8 mouse cellular contexts compared by ENCODE assay signal in the genomic region with DNA sequence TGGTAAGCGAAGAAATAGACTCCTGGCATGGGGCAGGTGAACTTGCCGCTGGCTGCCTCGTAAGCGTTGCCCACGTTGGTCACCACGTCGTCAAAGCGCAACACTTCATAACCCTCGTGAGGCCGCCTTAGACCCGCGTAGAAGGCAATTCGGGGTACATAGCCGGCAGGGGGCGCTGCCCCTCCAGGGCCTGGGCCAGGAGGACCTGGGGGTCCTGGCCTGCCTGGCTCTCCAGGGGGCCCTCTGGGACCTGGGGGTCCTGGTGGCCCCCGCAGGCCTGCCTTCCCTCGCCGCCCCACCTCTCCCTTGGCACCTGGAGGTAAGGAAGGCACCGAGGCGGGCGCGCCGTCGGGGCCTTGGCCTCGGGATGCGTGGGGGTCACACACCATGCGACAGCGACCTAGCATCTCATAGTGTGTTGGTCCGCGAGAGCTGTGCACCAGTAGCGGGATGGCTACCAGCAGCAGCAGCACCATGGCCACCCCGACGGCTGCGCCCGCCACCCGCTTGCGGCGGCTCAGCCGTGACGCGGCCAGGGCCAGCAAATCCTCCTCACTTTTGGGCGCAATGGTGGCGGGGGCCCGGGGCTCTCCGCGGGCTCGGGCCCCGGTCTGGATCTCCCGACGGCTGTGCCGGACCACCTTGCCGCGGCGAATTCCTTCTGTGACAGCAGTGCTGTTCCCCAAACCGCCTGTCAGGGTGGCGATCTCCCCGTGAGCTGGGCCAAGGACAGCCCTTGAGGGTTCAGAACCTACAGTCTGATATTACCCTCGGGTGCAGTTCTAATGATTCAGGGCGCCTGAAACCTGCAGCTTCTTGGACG. TPM values are rescaled to one million over a fixed set of nuclear protein-coding genes. Genes with fewer than 3 reads are reported as not detected.
DNase-seq lines count a peak whose midpoint lies in the region; ATAC-seq and TF ChIP-seq lines count a peak whose summit lies in the region.

Gene C1ql4, minus strand, starts transcription at position 565 of the 823 bp plus-strand sequence.

- peak within 1 kb of the TSS; percentile 53 for H3K4me2 ChIP-seq in embryonic facial prominence, embryonic 13.5 days
- H3K4me2 ChIP-seq in intestine, postnatal 0 days (replicated peaks; ENCODE audit: low read depth), result peak within 1 kb of the TSS; percentile 57
- peak within 1 kb of the TSS; percentile 47 for H3K4me2 ChIP-seq in midbrain, embryonic 15.5 days

- DNase-seq in left cerebral cortex, adult 2 months (ENCODE audit: extremely low spot score in 1 of 2, low spot score in 2 of 2), result no peak
- no peak for DNase-seq in left cerebral cortex, adult 9 months (ENCODE audit: low spot score in 2 of 2)
- no peak for DNase-seq in Muller cell, postnatal 12 days (ENCODE audit: inconsistent ontology term)
- no peak for DNase-seq in cerebellum, postnatal 4 days (ENCODE audit: low spot score in 2 of 2)
- no peak for DNase-seq in frontal cortex, postnatal 10 days (ENCODE audit: low spot score in 2 of 2)

- 0 out of 2 replicates have a peak within 1 kb of the TSS, but pooled peaks have one; percentile 5 for H3K4me3 ChIP-seq in left cerebral cortex, adult 2 months
- H3K4me3 ChIP-seq in embryonic facial prominence, embryonic 13.5 days, result peak within 1 kb of the TSS; percentile 33
- peak within 1 kb of the TSS; percentile 33 for H3K4me3 ChIP-seq in intestine, postnatal 0 days (ENCODE audit: low read depth, low read length)
- peak within 1 kb of the TSS; percentile 31 for H3K4me3 ChIP-seq in midbrain, embryonic 15.5 days

- no peaks in the 10 kb centered on the region for H3K9me3 ChIP-seq in embryonic facial prominence, embryonic 13.5 days
- no peaks in the 10 kb centered on the region for H3K9me3 ChIP-seq in intestine, postnatal 0 days (ENCODE audit: control insufficient read depth)
- H3K9me3 ChIP-seq in midbrain, embryonic 15.5 days, result no peaks in the 10 kb centered on the region

- intact Hi-C loops in left cerebral cortex, adult 2 months (cut with DNase I), result loop anchor here (5.0 to 10.0 kb wide), 2 partner anchors 85 to 177 kb away; no protein-coding TSS in a partner anchor

- H3K36me3 ChIP-seq in embryonic facial prominence, embryonic 13.5 days, result peaks cover 9% of the 10 kb centered on the region
- no peaks in the 10 kb centered on the region for H3K36me3 ChIP-seq in intestine, postnatal 0 days (ENCODE audit: control insufficient read depth, insufficient read depth)
- H3K36me3 ChIP-seq in midbrain, embryonic 15.5 days (replicated peaks), result no peaks in the 10 kb centered on the region

- no peak for ATAC-seq in embryonic facial prominence, embryonic 13.5 days (ENCODE audit: insufficient number of reproducible peaks, insufficient read depth, low FRiP score, low TSS enrichment, low read depth)
- ATAC-seq in intestine, postnatal 0 days, result no peak
- no peak for ATAC-seq in midbrain, embryonic 15.5 days (replicated peaks)

- no peak within 1 kb of the TSS for H3K27ac ChIP-seq in left cerebral cortex, adult 2 months
- H3K27ac ChIP-seq in embryonic facial prominence, embryonic 13.5 days, result no peak within 1 kb of the TSS
- H3K27ac ChIP-seq in intestine, postnatal 0 days (ENCODE audit: low read depth, low read length), result no peak within 1 kb of the TSS
- H3K27ac ChIP-seq in midbrain, embryonic 15.5 days, result peak within 1 kb of the TSS; percentile 26; the same call in 1 of the 2 replicates

- H3K4me1 ChIP-seq in embryonic facial prominence, embryonic 13.5 days, result peaks cover 24% of the 10 kb centered on the region
- 0 out of 2 replicates have a peak, but pooled peaks cover 4% of the 10 kb centered on the region for H3K4me1 ChIP-seq in intestine, postnatal 0 days (replicated peaks; ENCODE audit: control insufficient read depth, insufficient read depth, low read length)
- peaks cover 29% of the 10 kb centered on the region for H3K4me1 ChIP-seq in midbrain, embryonic 15.5 days

- H3K27me3 ChIP-seq in embryonic facial prominence, embryonic 13.5 days, result peaks cover 99% of the 10 kb centered on the region
- peaks cover 49% of the 10 kb centered on the region for H3K27me3 ChIP-seq in intestine, postnatal 0 days (replicated peaks; ENCODE audit: control insufficient read depth, insufficient read depth, low read length)
- peaks cover 67% of the 10 kb centered on the region for H3K27me3 ChIP-seq in midbrain, embryonic 15.5 days (replicated peaks)

- 8% methylated on average over 60 of the region's 60 CpGs for WGBS in embryonic facial prominence, embryonic 13.5 days
- 13% methylated on average over 60 of the region's 60 CpGs for WGBS in intestine, postnatal 0 days
- 8% methylated on average over 53 of the region's 60 CpGs for WGBS in midbrain, embryonic 15.5 days

- H3K9ac ChIP-seq in embryonic facial prominence, embryonic 13.5 days, result no peak within 1 kb of the TSS; the same call in 1 of the 2 replicates
- no peak within 1 kb of the TSS for H3K9ac ChIP-seq in intestine, postnatal 0 days (ENCODE audit: low read depth, low read length)
- peak within 1 kb of the TSS; percentile 20; the same call in 1 of the 2 replicates for H3K9ac ChIP-seq in midbrain, embryonic 15.5 days

- TF ChIP-seq CTCF in left cerebral cortex, adult 2 months (IDR thresholded peaks at IDR 0.05), result peak; percentile 41
- peak; percentile 70 for TF ChIP-seq CTCF in intestine, postnatal 0 days (IDR thresholded peaks at IDR 0.05; ENCODE audit: low read depth)

RNA-seq across cellular contexts. Expression of gene C1ql4, which starts in this region (rescaled TPM):
- not detected for total RNA-seq in left cerebral cortex, adult 2 months (2021)
- polyA plus RNA-seq in embryonic facial prominence, embryonic 13.5 days (2015; fragmentation: Nextera tagmentation; extraction: Ambion mirVana), result 0.22 TPM in 1 of 2 replicates, not detected in the other
- 0.10 and 0.17 TPM in 2 replicates for polyA plus RNA-seq in intestine, postnatal 0 days (2015; fragmentation: Nextera tagmentation; extraction: Ambion mirVana)
- 12.4 and 15.3 TPM in 2 replicates for polyA plus RNA-seq in midbrain, embryonic 15.5 days (2015; fragmentation: Nextera tagmentation; extraction: Ambion mirVana)

Comparison
In these comparisons a context has a peak if more than half of its experiments do, and no peak if none do; other contexts are left out.
1. RNA of gene C1ql4 (polyA plus RNA-seq): 12.4 to 15.3 TPM in midbrain, embryonic 15.5 days; 0.22 TPM in embryonic facial prominence, embryonic 13.5 days and 0.10 to 0.17 TPM in intestine, postnatal 0 days; every median in the first group is over 10 times any median in the second.
2. Peak in every context shown above with its lines, with median percentiles within 50 percentile points of each other: H3K4me3 ChIP-seq and H3K4me2 ChIP-seq.